Mouse (Mus musculus): ENCODE results near the gene Ugt3a1. TPM values are rescaled to one million over a fixed set of nuclear protein-coding genes. Genes with fewer than 3 reads are reported as not detected.
"Not testable (repeated sequence)": the region's sequence is repeated elsewhere in the genome, so short reads cannot be mapped to it uniquely, and the experiment has no call there.

Ugt3a1 gene
- not detected in 2 replicates for total RNA-seq (2021)
- long read RNA-seq, transcript Ugt3a1-201 (7 exons, 2,244 nt), result major isoform, 28 of 32 reads
- long read RNA-seq, partial matches to known transcripts, result 1 of 32 reads
- long read RNA-seq, other reads (novel, unspliced or antisense), result 3 of 32 reads

- no peak for DNase-seq
Observed at GRCm38 (mm10) chr15:9276838-9277295, at the start of gene Ugt3a1. Gene Ugt3a1 (plus strand): TSS chr15:9276888.

GRCm38 (mm10) chr15:9230917-9231316, 45.8 kb upstream of the Ugt3a1 start:
- not testable (repeated sequence) for DNase-seq

- DNase-seq, result no peak
Observed at GRCm38 (mm10) chr15:9246345-9246744, 30.3 kb upstream of the Ugt3a1 start.

- no peak for DNase-seq
Observed at GRCm38 (mm10) chr15:9252891-9253290, 23.8 kb upstream of the Ugt3a1 start.

- no peak for DNase-seq
Observed at GRCm38 (mm10) chr15:9260621-9261020, 16.1 kb upstream of the Ugt3a1 start.

- no peak for DNase-seq
Observed at GRCm38 (mm10) chr15:9271876-9272275, 4.8 kb upstream of the Ugt3a1 start.

GRCm38 (mm10) chr15:9279026-9279425, 2.3 kb downstream of the Ugt3a1 start:
- no peak for DNase-seq

- no peak for DNase-seq
Observed at GRCm38 (mm10) chr15:9279596-9279995, 2.9 kb downstream of the Ugt3a1 start.

GRCm38 (mm10) chr15:9283165-9283564, 6.5 kb downstream of the Ugt3a1 start:
- no peak for DNase-seq

GRCm38 (mm10) chr15:9289660-9290059, 13.0 kb downstream of the Ugt3a1 start:
- no peak for DNase-seq

GRCm38 (mm10) chr15:9305978-9306692, 29.4 kb downstream of the Ugt3a1 start:
- no peak for DNase-seq

GRCm38 (mm10) chr15:9334596-9334995, 57.9 kb downstream of the Ugt3a1 start:
- no peak for DNase-seq

GRCm38 (mm10) chr15:9335341-9335740, 58.7 kb downstream of the Ugt3a1 start, which contains the start of gene Ugt3a2:
Gene Ugt3a2 (plus strand): TSS chr15:9335550.
- DNase-seq, result no peak

- DNase-seq, result no peak
Observed at GRCm38 (mm10) chr15:9336616-9337015, 59.9 kb downstream of the Ugt3a1 start.

- DNase-seq, result no peak
Observed at GRCm38 (mm10) chr15:9337021-9337420, 60.3 kb downstream of the Ugt3a1 start.

- no peak for DNase-seq
Observed at GRCm38 (mm10) chr15:9348739-9349138, 72.1 kb downstream of the Ugt3a1 start.

GRCm38 (mm10) chr15:9362801-9363200, 86.1 kb downstream of the Ugt3a1 start:
- DNase-seq, result no peak

Other genes with a start within 250 kb of the Ugt3a1 start
- 73.3 and 79.6 TPM in 2 replicates for gene Nadk2, start 205.6 kb upstream of the Ugt3a1 start, total RNA-seq (2021)
- gene Lmbrd2, start 136.3 kb upstream of the Ugt3a1 start, total RNA-seq (2021), result 22.9 and 23.7 TPM in 2 replicates
- 4.5 and 5.9 TPM in 2 replicates for gene Skp2, start 121.5 kb upstream of the Ugt3a1 start, total RNA-seq (2021)
- gene Ugt3a2, start 58.7 kb downstream of the Ugt3a1 start, total RNA-seq (2021), result 0.24 and 0.52 TPM in 2 replicates
- not detected in 2 replicates for gene Capsl, start 159.1 kb downstream of the Ugt3a1 start, total RNA-seq (2021)